Mouse (Mus musculus) hindlimb bud, embryonic 11.5 days (tissue): ENCODE measurements around the gene Gm43302.
"Not testable (repeated sequence)": the region's sequence is repeated elsewhere in the genome, so short reads cannot be mapped to it uniquely, and the experiment has no call there.

Experiments
- DNase-seq: peaks from one replicate; pipeline ENCODE4 v3.0.0-alpha.2; 2012; ENCODE audit warnings: low read depth, low spot score; ENCODE audit errors: extremely low spot score

Gm43302 gene

GRCm38 (mm10) chr5:105200791-105201355 lies 92.6 kb downstream of the Gm43302 start:
- not testable (repeated sequence) for DNase-seq

- not testable (repeated sequence) for DNase-seq
Measured at GRCm38 (mm10) chr5:105199149-105199548, 94.3 kb downstream of the Gm43302 start.

DNA sequence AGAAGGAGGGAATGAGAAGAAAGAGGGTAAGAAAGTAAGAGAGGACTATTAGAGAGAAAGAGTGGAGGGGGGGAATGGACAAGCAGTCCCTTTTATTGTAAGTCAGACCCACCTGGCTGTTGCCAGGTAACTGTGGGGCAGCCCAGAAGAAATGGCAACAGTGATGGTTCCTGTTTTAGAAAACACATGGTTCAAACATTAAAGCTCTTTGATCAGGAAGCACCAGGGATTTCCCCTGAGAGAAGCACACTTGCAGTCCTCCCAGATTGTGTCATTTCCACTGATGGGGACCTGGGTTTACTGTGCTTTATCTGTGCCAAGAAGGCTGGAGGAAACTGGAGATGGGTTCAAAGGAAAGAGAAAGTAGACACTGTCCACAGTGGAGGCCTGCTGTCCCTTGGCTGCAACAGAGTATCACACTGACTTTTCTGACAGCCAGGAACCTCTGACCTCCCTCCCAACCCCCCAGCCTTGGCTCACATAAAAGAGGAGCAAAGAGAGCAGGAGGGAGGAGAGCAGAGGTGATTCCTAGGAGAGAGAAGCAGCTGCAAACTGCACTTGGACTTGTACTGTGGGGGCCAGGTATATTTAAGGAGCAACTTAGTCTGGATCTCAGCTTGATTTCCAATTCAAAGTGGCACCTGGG lies 95.5 kb downstream of the Gm43302 start:
- DNase-seq, result not testable (repeated sequence)

DNA sequence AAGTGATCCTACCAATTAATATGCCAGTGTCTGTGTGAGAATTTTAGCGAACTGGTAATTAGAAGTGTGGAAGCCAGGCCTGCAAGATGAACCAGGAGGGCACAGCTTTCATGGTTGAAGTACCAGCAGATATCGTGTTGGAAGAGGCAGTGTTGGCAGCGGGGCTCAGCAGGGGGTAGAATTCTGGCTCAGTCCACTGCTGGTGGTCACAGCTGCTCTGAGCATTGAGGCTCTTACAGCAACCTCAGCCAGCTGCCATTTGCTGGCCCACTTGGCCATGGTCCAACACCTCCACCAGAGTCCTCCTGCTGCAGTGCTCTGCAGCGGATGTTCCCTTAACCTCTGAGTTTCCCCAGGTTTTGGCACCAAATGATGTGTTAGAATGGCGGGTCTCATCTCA lies 97.2 kb downstream of the Gm43302 start:
- not testable (repeated sequence) for DNase-seq

GRCm38 (mm10) chr5:105192536-105192935 lies 101.0 kb downstream of the Gm43302 start:
- DNase-seq, result not testable (repeated sequence)

DNA sequence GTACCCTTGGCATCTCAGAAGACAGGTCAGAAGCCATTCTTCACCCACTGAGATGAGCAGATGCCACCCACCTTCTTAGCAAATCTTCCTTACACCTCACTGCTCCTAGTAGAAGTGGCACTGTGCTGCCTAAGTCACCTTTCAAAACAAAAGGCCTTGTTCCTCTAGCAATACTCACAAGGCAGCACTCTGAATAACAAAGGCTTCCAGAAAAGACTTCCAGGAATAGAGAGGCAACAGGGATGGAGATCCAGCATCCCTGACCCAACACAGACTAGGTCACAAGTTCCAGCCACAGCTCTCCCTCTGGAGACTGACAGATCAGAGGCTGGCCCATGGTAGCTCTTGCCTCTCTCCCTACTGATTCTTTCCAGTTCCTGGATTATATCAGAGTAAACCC lies 112.0 kb downstream of the Gm43302 start:
- DNase-seq, result no peak
